Mouse (Mus musculus) embryo, embryonic 11 days (tissue): ENCODE results near the gene Cog4.
"Not testable (repeated sequence)": the region's sequence is repeated elsewhere in the genome, so short reads cannot be mapped to it uniquely, and the experiment has no call there.

Experiments used
- DNase-seq: peaks from one replicate; pipeline ENCODE4 v3.0.0-alpha.2; 2015

Cog4 gene

DNA sequence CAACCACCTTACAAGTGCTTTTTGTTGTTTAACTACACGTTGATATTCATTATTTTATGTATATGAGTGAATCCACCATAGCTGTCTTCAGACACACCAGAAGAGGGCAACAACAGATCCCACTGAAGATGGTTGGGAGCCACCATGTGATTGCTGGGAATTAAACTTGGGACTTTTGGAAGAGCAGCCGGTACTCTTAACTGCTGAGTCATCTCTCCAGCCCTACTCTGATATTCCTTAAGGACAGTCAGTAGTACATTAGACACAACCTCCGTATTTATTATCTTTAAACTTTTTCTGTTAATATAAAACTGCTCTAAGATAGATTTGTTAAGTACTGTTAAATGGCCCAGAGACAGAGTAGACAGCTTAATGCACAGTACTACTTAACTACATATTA, 14.4 kb upstream of the Cog4 start:
- no peak for DNase-seq

DNA sequence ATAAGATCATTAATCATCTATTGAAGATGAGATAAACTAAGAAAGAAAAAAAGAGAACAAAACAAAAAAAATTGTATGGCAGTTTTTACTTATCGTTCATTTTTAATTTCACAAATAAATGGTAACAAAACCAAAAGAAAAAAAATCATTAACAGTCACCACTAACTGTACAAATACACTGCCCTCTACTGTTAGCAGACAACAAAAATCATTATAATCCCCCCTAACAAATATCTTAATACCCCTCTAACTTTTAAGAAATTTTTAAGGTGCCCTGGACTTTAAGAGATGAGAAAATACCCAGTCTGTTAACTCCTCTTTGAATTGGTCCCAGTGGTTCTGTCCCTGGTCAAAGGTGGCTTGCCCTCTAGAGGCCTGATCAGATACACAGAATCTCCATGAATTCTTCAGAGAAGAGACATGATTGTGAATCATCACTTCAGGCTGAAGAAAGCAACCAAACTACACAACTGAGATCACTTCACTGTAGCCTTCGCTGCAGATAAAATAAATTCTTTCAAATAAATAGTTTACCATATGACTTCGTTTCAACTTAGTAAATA, 4.3 kb upstream of the Cog4 start:
- no peak for DNase-seq

DNA sequence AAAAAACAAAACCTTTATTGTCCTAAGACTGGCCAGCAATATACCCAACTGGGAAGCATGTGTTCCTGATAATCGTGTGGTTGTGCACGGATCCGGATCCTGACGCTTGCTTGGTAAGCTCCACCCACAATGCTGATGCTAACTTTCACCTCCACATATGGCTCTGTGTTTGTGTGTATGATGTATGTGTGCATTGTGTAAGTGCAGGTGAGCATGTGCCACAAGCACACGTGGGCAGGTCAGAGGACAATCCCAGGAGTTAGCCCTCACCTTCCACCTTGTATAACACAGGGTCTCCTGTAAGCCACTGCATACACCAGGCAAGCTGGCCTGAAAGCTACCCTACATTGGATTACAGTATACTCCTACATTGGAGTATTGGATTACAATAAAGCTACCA, 3.2 kb upstream of the Cog4 start:
- no peak for DNase-seq

DNA sequence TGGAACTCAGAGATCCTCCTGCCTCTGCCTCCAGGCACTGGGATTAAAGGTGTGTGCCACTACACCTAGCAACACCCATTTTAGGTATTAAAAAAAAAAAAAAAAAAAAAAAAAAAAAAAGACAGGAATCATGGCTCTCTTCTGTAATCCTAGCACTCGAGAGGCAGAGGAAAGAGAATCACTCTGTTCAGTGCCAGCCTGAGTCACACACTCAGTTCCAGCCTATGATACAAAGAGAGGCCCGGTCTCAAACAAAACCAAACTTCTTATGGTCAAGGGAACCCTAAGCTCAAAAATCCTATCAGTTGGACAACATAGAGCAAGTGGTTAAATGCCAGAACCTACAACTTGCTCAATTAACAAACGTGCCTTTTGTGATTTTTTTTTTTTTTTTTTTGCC, 1.5 kb upstream of the Cog4 start:
- no peak for DNase-seq

DNA sequence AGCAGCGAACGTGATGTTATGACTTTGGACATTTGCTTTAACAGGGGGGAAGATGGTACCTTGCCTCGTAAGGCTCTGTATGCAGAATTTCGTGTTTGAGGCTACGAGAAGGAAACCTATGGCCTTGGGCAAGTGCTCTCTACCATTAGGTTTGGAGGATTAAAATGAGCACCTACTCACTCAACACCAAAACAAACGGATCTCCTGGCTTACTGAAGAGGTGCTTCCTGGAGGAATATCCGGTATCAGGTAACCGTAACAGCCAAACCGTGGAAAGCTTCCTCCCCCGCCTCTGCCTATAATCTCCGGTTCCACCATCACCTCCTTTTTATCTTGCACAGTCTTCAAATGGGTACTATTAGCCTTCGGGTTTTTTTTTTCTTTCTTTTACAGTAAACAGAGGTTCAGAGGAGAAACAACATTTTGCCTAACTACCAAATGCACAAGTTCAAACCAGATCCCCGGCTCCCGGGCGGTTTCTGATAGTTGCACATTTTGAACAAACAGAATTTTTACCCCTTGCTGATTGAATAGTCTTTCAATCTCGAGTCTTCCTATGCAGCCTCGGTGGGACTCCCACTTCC, 487 bp upstream of the Cog4 start:
- DNase-seq, result peak; percentile 30

DNA sequence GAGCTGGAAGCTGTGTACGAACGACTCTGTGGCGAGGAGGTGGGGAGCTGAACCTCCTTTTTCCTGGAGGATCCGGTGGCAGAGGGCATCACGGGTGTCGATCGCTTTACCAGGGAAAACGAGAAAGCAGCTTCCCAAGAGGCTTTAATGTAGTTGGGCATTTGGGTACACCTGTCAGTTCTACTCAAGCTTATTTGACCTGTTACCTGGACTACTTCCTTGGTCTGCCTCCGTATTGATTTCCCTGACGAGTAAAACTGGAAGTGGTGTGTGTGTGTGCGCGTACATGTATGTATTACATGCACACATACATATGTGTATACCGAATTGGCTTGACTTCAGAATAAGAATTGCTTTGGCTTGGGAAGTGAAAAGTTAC, 760 bp downstream of the Cog4 start:
- no peak for DNase-seq

DNA sequence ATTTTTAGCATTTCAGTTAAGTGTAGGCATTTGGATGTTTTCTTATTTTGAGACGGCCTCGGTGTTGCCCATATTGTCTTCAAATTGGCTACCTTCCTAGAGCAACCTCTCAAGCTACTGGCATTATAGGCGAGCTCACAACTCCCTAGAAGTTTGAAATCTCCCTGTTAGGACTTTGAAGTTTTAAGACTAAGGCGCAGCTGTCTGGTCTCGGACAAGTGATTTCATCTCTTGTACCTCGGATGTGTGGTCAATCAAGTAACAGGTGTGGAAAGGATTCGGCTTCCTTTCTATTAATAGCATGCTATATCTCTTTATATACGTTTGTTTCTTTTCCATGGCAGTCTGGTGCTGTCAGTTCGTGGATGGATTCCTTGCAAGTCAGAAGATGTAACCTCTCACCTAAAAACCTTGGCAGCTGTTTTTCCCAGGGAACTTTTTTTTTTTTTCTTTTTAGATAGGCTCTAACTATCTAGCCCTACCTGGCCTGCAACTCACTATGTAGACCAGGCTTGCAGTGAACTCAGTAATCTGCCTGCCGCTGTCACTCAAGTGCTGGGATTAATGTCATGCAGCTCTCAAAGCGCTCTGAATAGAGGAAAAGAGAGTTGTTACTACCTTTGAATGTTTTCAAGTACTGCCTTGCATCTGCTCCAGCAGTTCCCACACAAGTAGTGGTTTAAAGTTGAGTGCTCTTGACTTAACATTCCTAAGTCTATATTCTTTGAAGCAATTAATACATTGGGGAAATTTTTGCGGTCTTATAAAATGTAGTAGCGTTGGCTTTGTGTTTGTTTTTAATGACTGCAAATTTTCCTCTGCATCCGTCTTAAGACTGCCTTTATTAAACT, 1.5 kb downstream of the Cog4 start:
- no peak for DNase-seq

DNA sequence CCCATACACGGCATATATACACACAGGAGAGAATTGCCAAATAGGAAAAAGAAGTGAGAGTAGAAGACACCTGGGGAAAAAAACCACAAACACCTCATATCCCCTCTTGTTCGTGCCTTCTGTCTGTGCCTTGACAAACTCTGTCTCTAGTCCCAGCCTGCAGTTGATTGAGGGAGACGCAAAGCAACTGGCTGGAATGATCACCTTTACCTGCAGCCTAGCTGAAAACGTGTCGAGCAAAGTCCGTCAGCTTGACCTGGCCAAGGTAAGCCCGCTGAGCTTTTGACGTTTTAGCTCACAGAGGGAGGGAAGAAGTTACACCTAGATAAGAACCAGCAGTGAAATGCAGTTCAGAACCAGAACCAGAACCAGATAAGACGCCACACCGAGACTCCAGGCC, 4.8 kb downstream of the Cog4 start:
- DNase-seq, result no peak

DNA sequence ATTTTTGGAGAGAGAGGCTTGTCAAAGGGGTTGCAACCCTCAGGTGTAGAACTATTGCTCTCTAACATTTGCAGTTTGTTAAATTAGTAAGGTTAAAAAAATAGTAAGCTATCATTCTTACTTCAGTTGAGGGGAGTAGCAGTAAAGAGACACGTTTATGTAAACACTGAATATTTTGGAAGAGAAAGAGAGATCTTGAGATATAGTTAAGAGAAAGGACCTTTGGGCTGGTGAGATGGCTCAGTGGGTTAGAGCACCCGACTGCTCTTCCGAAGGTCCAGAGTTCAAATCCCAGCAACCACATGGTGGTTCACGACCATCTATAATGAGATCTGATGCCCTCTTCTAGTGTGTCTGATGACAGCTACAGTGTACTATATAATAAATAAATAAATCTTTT, 9.7 kb downstream of the Cog4 start:
- not testable (repeated sequence) for DNase-seq

DNA sequence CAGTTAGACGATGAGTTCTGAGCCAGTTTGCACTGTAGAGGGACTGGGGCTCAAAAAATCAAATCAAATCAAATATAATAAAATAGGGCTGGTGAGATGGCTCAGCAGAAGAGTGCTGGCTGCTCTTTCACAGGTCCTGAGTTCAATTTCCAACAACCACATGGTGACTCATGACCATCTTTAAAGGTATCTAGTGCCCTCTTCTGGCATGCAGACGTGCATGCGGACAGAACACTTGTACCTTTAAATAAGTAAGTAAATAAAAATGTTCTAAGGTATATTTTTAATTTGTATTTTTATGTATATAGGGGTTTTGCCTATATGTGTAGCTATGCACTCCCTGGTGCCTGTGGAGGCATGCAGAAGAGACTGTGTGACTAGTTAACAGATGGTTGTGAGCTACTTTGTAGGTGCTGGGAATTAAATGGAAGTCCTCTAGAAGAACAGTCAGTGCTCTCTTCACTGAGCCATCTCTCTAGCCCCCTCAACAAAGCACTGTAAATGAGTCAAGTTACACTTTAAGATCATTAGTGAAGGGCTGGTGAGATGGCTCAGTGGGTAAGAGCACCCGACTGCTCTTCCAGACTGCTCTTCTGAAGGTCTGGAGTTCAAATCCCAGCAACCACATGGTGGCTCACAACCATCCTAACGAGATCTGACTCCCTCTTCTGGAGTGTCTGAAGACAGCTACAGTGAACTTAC, 10.5 kb downstream of the Cog4 start:
- DNase-seq, result no peak

DNA sequence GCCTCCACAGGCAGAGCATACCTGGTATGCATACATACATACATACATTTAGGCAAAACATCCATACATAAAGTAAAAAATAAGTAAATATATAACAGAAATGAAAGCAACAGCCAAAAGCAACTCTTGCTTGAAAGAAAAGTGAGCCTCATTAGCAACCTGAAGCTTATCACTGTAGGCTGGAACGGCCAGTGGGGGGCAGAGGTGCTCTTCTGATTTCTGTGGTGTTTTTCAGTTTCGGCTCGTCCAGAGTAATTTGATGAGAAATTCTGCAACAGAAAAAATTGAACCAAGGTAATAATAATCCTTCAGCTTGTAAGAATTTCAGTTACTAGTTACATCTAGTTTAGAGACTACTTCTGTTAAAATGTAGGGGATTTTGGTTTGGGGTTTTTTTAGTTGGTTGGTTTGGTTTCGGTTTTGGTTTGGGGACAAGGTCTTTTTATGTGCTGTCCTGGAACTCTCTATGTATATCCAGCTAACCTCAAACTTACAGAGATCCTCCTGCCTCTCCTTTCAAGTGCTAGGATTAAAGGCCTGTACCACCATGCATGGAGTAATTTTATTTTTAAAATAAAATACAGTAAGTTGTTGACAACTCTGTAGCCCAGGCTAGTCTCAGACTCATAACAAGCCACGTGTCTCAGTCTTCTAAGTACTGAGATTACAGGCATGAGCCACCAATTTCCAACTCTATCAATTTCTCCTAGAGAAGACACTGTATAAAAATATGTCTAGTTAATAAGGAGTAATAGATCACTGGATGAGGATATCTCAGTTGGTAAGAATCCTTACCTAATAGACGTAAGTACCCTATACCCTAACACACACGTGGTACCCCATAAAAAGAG, 13.5 kb downstream of the Cog4 start:
- peak; percentile 23 for DNase-seq

DNA sequence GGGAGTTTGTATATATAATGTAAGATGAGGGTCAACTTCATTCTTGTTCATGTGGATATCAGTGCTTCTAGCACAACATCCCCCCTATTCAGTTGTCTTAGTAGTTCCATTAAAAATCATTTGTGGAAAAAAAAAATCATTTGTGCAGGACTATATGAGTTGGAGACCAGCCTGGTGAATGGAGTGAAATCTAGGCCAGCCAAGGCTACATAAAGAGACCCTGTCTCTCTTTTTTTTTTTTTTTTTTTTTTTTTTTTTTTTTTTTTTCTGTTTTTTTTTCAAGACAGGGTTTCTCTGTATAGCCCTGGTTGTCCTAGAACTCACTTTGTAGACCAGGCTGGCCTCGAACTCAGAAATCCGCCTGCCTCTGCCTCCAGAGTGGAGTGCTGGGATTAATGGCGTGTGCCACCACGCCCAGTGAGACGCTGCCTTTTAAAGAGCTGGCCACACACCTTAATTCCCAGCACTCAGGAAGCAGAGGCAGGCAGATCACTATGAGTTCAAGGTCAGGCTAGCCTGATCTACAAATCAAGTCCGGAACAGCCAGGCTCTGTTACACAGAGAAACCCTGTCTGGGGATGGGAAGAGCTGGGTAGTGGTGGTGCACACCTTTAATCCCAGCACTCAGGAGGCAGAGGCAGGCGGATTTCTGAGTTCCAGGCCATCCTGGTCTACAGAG, 15.1 kb downstream of the Cog4 start:
- DNase-seq, result not testable (repeated sequence)

DNA sequence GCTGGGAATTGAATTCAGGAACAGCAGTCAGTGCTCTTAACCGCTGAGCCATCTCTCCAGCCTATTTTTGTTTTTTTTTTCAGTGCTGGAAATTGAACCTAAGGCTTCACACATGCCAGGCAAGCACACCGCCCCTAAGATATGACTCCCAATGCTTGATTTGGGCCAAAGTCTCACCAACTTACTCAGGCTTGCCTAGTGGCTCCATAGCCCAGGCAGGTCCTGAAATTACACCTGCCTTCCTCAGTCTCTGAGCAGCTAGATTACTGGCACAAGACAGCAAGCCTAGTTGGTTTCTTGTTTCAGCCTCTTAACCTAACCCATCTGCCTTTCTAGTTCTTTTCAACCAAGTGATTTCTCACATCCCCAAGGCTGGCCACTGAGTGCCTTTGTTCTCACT, 24.1 kb downstream of the Cog4 start:
- DNase-seq, result no peak

DNA sequence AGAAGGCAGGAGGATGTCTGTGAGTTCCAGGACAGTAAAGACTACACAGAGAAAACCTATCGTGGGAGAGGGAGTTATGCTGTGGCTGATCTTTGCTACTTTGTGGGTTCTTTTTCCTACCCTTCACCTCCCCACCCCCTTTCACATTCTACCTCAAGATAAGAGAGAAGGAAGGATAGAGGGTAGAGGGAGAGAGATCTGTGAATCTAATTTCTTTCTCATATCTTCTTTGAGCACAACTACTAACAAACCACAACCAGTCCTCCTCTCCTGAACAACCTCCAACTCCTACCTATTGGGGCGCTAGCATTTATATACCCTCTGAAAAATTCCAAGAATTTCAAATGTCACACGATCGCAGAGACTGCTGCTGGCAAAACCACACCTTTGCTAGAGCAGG, 31.5 kb downstream of the Cog4 start:
- no peak for DNase-seq

DNA sequence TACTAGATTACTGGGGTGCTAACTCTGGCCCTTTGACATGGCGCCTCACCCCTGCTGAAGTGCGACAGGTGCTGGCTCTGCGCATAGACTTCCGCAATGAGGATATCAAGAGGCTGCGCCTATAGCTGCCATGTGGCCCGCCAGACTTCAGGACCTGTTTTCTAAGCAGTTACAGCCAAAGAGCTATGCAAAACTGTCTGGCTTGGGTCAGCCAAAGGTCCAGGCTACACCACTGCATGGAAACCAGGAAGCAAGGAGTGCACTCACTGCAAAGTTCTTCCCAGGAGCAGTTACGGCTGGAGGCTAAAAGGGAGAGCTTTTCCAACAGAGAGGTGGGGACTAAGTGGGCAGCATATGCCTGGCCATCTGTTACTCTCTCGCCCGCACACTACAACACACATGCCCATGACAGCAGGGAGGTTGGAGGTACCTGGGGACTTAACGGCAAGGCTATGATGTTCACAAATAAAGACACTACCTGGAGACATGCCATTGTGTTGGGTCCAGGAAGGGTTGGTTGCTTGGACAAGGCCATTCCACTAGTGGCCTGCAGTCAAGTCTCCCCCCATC, 35.4 kb downstream of the Cog4 start:
- DNase-seq, result no peak

DNA sequence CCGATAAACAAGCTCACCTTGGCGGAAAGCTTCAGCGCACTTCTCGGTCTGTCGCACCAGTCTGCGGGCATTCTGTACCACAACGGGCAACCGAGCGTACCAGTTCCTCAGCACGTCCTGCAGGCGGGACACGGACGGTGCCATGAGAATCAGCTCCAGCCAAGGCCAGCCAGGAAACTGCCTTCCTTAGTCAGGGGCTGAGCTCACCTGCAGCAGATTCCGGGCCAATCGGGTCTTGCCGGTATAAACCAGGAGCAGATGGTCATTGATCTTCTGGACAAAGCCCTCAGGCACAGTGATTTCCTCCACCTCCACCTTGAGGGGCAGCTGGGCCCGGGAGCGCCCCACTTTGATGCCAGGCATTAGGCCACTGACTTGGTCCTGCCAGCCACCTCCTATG, 37.4 kb downstream of the Cog4 start:
- no peak for DNase-seq

DNA sequence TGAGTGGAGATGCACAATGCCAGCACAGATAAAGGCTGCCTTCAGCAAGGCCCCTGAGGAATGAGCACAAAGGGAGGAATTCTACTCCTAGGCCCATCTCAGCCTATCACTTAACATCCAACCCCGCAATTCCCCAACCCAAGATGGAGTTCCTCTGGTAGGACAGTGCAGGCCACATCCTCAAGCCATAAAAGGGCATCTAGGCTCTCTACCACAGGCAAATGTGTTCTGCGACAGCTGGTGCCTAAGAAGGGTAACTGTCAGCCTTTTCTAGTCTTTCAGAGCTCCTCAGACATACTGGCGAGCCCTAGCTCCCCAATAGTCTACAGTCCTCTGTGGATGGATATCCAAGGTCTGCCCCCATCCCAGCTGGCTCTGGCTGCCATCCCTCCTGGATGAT, 40.2 kb downstream of the Cog4 start:
- no peak for DNase-seq

DNA sequence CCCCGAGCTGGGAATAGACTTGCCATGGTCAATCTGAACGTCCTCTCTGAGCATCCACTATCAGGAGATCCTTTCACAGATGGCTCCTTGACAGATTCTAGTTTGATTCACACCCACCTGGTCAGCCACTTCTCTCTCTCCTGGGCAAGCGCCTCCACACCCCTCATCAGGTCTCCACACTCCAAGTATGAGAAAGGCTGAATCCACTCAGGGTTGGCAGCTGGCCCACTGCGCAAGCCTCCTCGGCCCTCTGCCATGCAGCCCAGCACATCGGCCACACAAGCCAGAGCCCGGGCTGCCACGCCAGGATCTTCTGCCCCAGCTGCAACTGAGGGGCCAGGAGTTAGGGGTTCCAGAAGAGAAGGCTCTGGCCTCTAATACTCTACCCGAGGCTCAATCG, 41.2 kb downstream of the Cog4 start:
- no peak for DNase-seq

DNA sequence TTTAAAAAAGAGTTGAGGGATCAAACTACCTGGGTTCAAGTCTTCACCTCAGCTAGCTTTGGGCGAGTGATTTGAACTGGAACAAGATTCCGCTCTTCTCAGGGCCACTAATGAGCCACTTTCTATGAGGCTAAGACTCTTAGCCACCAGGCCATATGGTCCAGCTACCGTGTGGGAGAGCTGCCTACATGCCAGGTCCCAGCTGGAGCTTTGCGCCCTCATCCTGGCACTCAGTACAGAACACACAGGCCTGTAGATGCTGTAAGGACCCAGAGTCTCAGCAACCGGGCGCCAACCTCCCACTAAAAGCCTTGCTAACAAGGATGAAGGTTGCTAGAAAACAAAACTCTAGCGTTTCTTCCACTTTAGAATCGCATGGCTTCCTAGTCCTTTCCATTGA, 42.0 kb downstream of the Cog4 start:
- DNase-seq, result no peak

DNA sequence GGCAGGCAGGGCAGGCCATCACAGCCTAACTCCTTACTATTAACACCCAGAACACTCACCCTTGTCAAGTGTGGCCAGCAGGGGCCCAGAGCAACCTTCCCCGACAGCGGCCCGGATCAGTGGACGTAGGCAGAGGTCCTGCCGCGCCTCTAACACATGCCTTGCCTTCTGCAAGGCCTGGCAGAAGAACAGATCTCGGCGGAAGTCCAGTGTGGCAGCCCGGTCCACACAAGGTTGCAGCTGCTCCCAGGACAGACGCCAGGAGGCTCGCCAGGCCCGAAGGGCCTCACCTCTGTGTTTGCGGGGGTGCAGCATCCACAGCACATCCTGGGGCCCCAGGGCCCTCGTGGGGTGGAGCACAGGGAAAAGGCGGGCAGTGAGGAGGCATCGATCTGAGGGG, 42.5 kb downstream of the Cog4 start:
- no peak for DNase-seq

DNA sequence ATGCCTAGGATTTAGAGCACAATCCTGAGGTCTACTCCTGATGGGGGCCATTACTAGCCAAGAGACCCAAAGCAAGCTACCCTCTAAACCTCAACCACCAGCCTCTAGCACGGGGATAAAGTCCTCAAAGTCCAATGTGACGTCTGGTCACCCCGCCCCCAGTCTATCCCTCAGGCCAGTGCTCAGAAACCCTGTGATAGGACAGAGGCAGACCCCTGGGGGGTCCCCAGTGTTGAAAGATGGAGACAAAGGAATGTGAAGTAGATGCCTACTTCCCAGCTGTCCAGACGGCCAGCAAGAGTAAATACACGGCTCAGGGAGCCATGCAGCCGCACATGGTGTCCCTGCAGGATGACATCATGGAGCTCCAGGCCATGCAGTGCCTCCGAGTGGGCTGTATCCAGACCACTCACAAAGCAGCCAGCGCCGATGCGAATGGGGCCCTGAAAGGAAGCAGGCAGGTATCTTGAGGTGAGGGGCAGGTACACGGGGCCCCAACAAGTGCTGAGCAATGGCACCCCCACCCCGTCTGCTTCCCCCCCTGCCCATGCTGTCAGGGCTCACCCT, 43.6 kb downstream of the Cog4 start:
- DNase-seq, result peak; percentile 20

DNA sequence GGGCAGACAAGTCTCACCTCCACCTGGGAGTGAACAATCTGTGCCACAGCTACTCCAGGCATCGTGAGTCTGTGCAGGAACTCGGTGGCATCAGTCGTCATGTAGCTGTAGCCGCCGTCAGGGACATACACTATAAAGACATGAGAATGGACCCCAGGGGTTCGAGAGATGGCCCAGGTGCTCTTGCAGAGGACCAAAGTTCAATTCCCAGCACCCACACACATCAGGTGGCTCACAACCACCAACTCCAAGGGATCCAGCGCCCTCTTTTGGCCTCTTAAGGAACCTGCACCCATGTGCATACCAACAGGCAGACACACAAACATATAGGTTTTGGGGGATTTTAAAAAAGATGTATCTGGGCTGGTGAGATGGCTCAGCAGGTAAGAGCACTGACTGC, 45.6 kb downstream of the Cog4 start:
- no peak for DNase-seq
